Mouse (Mus musculus): ENCODE measurements at regions not wholly inside any gene's neighbourhood (a gene's known extent, or its start where the extent isn't known, plus 50 kb on each side); places are given as distances from the start of the nearest gene placed in this dataset.

GRCm38 (mm10) chr11:31808216-31808838, 63.7 kb upstream of the Cpeb4 start:
- ATAC-seq (ENCODE audit: insufficient number of reproducible peaks, low FRiP score), result no peak
- Histone ChIP-seq H3K36me3 (no peaks in the 10 kb centered on the region), H3K27me3 (replicated peaks) (no peaks in the 10 kb centered on the region), H3K9ac (no peak overlapping the region), H3K9me3 (replicated peaks) (peaks cover 3% of the 10 kb centered on the region; the same call in 1 of the 2 replicates), H3K4me2 (no peak overlapping the region), H3K4me1 (replicated peaks) (peaks cover 43% of the 10 kb centered on the region), H3K27ac (ENCODE audit: poor library complexity, severe bottlenecking) (no peak overlapping the region), H3K4me3 (no peak overlapping the region)
- 82% methylated on average over 5 of the region's 5 CpGs for WGBS

GRCm38 (mm10) chr11:31810011-31810786, 61.8 kb upstream of the Cpeb4 start:
- Histone ChIP-seq H3K4me2 (no peak overlapping the region), H3K4me1 (replicated peaks) (peaks cover 37% of the 10 kb centered on the region), H3K27me3 (replicated peaks) (no peaks in the 10 kb centered on the region), H3K27ac (ENCODE audit: poor library complexity, severe bottlenecking) (no peak overlapping the region), H3K9ac (no peak overlapping the region), H3K36me3 (no peaks in the 10 kb centered on the region), H3K9me3 (replicated peaks) (peaks cover under 1% of the 10 kb centered on the region; the same call in 1 of the 2 replicates), H3K4me3 (no peak overlapping the region)
- peak; percentile 80 for ATAC-seq (ENCODE audit: insufficient number of reproducible peaks, low FRiP score)
- WGBS, result 50% methylated on average over 7 of the region's 7 CpGs

GRCm38 (mm10) chr11:31812215-31812614, 59.8 kb upstream of the Cpeb4 start:
- H3K36me3 ChIP-seq, result no peaks in the 10 kb centered on the region
- peak; percentile 92 for ATAC-seq (ENCODE audit: insufficient number of reproducible peaks, low FRiP score)
- H3K4me2 ChIP-seq, result peak overlapping the region; percentile 29; the same call in 1 of the 2 replicates
- H3K9me3 ChIP-seq (replicated peaks), result no peaks in the 10 kb centered on the region; the same call in 1 of the 2 replicates
- peaks cover 37% of the 10 kb centered on the region for H3K4me1 ChIP-seq (replicated peaks)
- no peak overlapping the region for H3K4me3 ChIP-seq
- no peaks in the 10 kb centered on the region for H3K27me3 ChIP-seq (replicated peaks)
- 13% methylated on average over 9 of the region's 9 CpGs for WGBS
- no peak overlapping the region for H3K9ac ChIP-seq
- H3K27ac ChIP-seq (ENCODE audit: poor library complexity, severe bottlenecking), result peak overlapping the region; percentile 66

- no peaks in the 10 kb centered on the region; the same call in 1 of the 2 replicates for H3K9me3 ChIP-seq (replicated peaks)
- 80% methylated on average over 4 of the region's 4 CpGs for WGBS
- H3K36me3 ChIP-seq, result no peaks in the 10 kb centered on the region
- no peak overlapping the region for H3K4me3 ChIP-seq
- no peak overlapping the region for H3K9ac ChIP-seq
- H3K27me3 ChIP-seq (replicated peaks), result no peaks in the 10 kb centered on the region
- no peak for ATAC-seq (ENCODE audit: insufficient number of reproducible peaks, low FRiP score)
- H3K27ac ChIP-seq (ENCODE audit: poor library complexity, severe bottlenecking), result no peak overlapping the region
- peaks cover 30% of the 10 kb centered on the region for H3K4me1 ChIP-seq (replicated peaks)
- H3K4me2 ChIP-seq, result no peak overlapping the region
These were observed 57.4 kb upstream of the Cpeb4 start for GRCm38 (mm10) chr11:31814616-31815015.

GRCm38 (mm10) chr11:31815855-31816488, 56.0 kb upstream of the Cpeb4 start:
- H3K9me3 ChIP-seq (replicated peaks), result no peaks in the 10 kb centered on the region; the same call in 1 of the 2 replicates
- no peak for ATAC-seq (ENCODE audit: insufficient number of reproducible peaks, low FRiP score)

GRCm38 (mm10) chr11:31818032-31818431, 54.0 kb upstream of the Cpeb4 start:
- no peaks in the 10 kb centered on the region for H3K27me3 ChIP-seq (replicated peaks)
- H3K36me3 ChIP-seq, result no peaks in the 10 kb centered on the region
- 76% methylated on average over 7 of the region's 7 CpGs for WGBS

More at GRCm38 (mm10) chr11:31815855-31816488, 56.0 kb upstream of the Cpeb4 start:
- H3K4me2 ChIP-seq, result no peak overlapping the region
- H3K9ac ChIP-seq, result no peak overlapping the region
- H3K4me1 ChIP-seq (replicated peaks), result peaks cover 16% of the 10 kb centered on the region
- no peak overlapping the region for H3K27ac ChIP-seq (ENCODE audit: poor library complexity, severe bottlenecking)
- H3K27me3 ChIP-seq (replicated peaks), result no peaks in the 10 kb centered on the region
- H3K36me3 ChIP-seq, result no peaks in the 10 kb centered on the region
- WGBS, result 82% methylated on average over 12 of the region's 12 CpGs
- no peak overlapping the region for H3K4me3 ChIP-seq

GRCm38 (mm10) chr11:31819964-31820363, 52.0 kb upstream of the Cpeb4 start:
- no peak for ATAC-seq (ENCODE audit: insufficient number of reproducible peaks, low FRiP score)
- 77% methylated on average over 4 of the region's 4 CpGs for WGBS
- Histone ChIP-seq H3K4me2 (no peak overlapping the region), H3K27ac (ENCODE audit: poor library complexity, severe bottlenecking) (no peak overlapping the region), H3K9ac (no peak overlapping the region), H3K4me1 (replicated peaks) (peaks cover 16% of the 10 kb centered on the region), H3K27me3 (replicated peaks) (no peaks in the 10 kb centered on the region), H3K9me3 (replicated peaks) (no peaks in the 10 kb centered on the region), H3K36me3 (no peaks in the 10 kb centered on the region), H3K4me3 (no peak overlapping the region)

More at GRCm38 (mm10) chr11:31818032-31818431, 54.0 kb upstream of the Cpeb4 start:
- no peak for ATAC-seq (ENCODE audit: insufficient number of reproducible peaks, low FRiP score)
- H3K9me3 ChIP-seq (replicated peaks), result no peaks in the 10 kb centered on the region
- no peak overlapping the region for H3K27ac ChIP-seq (ENCODE audit: poor library complexity, severe bottlenecking)
- peaks cover 11% of the 10 kb centered on the region for H3K4me1 ChIP-seq (replicated peaks)
- no peak overlapping the region for H3K4me3 ChIP-seq
- H3K4me2 ChIP-seq, result no peak overlapping the region
- no peak overlapping the region for H3K9ac ChIP-seq

GRCm38 (mm10) chr11:31821479-31822411, 50.3 kb upstream of the Cpeb4 start:
- 0 out of 2 replicates have a peak overlapping the region, but pooled peaks have one; percentile 9 for H3K9ac ChIP-seq
- ATAC-seq (ENCODE audit: insufficient number of reproducible peaks, low FRiP score), result no peak
- H3K36me3 ChIP-seq, result no peaks in the 10 kb centered on the region
- H3K4me1 ChIP-seq (replicated peaks), result peaks cover 16% of the 10 kb centered on the region
- H3K27ac ChIP-seq (ENCODE audit: poor library complexity, severe bottlenecking), result no peak overlapping the region
- WGBS, result 66% methylated on average over 12 of the region's 12 CpGs
- H3K4me3 ChIP-seq, result no peak overlapping the region
- H3K4me2 ChIP-seq, result no peak overlapping the region
- H3K9me3 ChIP-seq (replicated peaks), result no peaks in the 10 kb centered on the region
- H3K27me3 ChIP-seq (replicated peaks), result no peaks in the 10 kb centered on the region
